Mouse (Mus musculus) thymus, adult 2 months (tissue): ENCODE measurements at regions not wholly inside any gene's neighbourhood (a gene's known extent, or its start where the extent isn't known, plus 50 kb on each side); places are given as distances from the start of the nearest gene placed in this dataset.

Source experiments
- CTCF ChIP-seq: fragments of 200-500 bp; IDR thresholded peaks from 2 replicates; pipeline ENCODE4 v1.5.1; 2012; ENCODE audit warnings: mild to moderate bottlenecking, control low read depth, low read length, moderate library complexity, borderline replicate concordance; ENCODE audit not compliant: control insufficient read depth, poor library complexity, insufficient read depth; ENCODE audit errors: extremely low read depth
- POLR2A ChIP-seq: fragments of 200-500 bp; IDR thresholded peaks from 2 replicates; pipeline ENCODE4 v1.6.1; 2012; ENCODE audit warnings: mild to moderate bottlenecking, low read length, control low read depth, moderate library complexity; ENCODE audit not compliant: control insufficient read depth, poor library complexity, insufficient read depth; ENCODE audit errors: extremely low read depth

DNA sequence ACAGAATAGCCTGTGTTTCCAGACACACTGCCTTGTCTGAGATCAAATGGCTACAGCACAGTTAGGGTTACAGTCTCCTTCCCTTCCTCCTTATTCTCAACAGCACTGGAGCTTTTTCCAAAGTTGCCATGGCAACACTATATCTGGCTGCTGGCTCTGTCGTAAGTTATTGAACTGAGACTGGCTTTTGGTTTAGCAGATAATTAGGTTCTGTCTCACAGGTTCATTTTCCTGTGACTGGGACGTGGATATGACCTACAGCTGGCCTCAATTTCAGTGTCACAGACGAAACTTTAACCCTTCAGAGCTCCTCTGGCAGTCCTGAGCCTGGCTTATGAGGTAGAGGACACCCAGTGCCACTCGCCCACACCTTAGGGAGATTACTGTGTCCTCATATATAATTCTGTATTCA, 60.2 kb upstream of the Gm11146 start:
- no peak for TF ChIP-seq CTCF
- no peak for TF ChIP-seq POLR2A
